ENCODE assay signal across 16 mouse cellular contexts in genomic region chr4:103953652-103954220, GRCm38 (mm10).
DNase-seq lines count a peak whose midpoint lies in the region; ATAC-seq lines count a peak whose summit lies in the region.
"Had no signal": no experiment of that assay in that cellular context is flagged by ENCODE, and none has a peak within 500 bp of the region (broad histone marks: within the 10 kb centered on the region; RNA-seq: fewer than 3 reads in every experiment).

No protein-coding gene starts in this region.

- 20% methylated on average over 9 of the region's 9 CpGs for WGBS in forebrain, embryonic 10.5 days
- WGBS in hindbrain, embryonic 14.5 days = 18% methylated on average over 9 of the region's 9 CpGs

- DNase-seq in right cerebral cortex, postnatal 4 days = peak; percentile 32
- DNase-seq in right cerebral cortex, adult 18-20 months = no peak
- peak; percentile 24 for DNase-seq in forebrain, embryonic 10.5 days (ENCODE audit: extremely low spot score, low spot score)
- DNase-seq in hindbrain, embryonic 14.5 days (ENCODE audit: low spot score) = peak; percentile 59
- no peak for DNase-seq in left cerebral cortex, postnatal 25 days (ENCODE audit: low spot score in 2 of 2)
- DNase-seq in testis, postnatal 10 days (ENCODE audit: low spot score) = no peak
- no peak for DNase-seq in ovary, postnatal 10 days (ENCODE audit: low spot score)
- DNase-seq: cerebellum, adult 9-10 months; gastrocnemius, postnatal 25 days; liver, embryonic 13.5 days; lung, postnatal 14 days; thymus, adult 2 months had no signal

- peak overlapping the region; percentile 66 for H3K27ac ChIP-seq in forebrain, embryonic 10.5 days
- no peak overlapping the region for H3K27ac ChIP-seq in hindbrain, embryonic 14.5 days
- H3K27ac ChIP-seq: embryonic facial prominence, embryonic 15.5 days; layer of hippocampus, adult 2 months; liver, embryonic 13.5 days; neural tube, embryonic 13.5 days had no signal

- peaks cover 16% of the 10 kb centered on the region for H3K4me1 ChIP-seq in forebrain, embryonic 10.5 days
- no peaks in the 10 kb centered on the region for H3K4me1 ChIP-seq in hindbrain, embryonic 14.5 days (replicated peaks; ENCODE audit: control insufficient read depth, insufficient read depth, low read length)
- H3K4me1 ChIP-seq: embryonic facial prominence, embryonic 15.5 days; liver, embryonic 13.5 days had no signal

- no peaks in the 10 kb centered on the region for H3K27me3 ChIP-seq in forebrain, embryonic 10.5 days (ENCODE audit: poor library complexity, severe bottlenecking)
- H3K27me3 ChIP-seq in hindbrain, embryonic 14.5 days (ENCODE audit: control insufficient read depth, insufficient read depth, low read length) = no peaks in the 10 kb centered on the region
- H3K27me3 ChIP-seq: embryonic facial prominence, embryonic 15.5 days; liver, embryonic 13.5 days; neural tube, embryonic 13.5 days had no signal

- 0 out of 2 replicates have a peak overlapping the region, but pooled peaks have one; percentile 5 for H3K9ac ChIP-seq in hindbrain, embryonic 14.5 days
- H3K9ac ChIP-seq: embryonic facial prominence, embryonic 15.5 days; liver, embryonic 13.5 days; neural tube, embryonic 13.5 days had no signal

- no peaks in the 10 kb centered on the region for H3K9me3 ChIP-seq in forebrain, embryonic 10.5 days
- H3K9me3 ChIP-seq in hindbrain, embryonic 14.5 days (ENCODE audit: control insufficient read depth, low read length) = no peaks in the 10 kb centered on the region
- H3K9me3 ChIP-seq: embryonic facial prominence, embryonic 15.5 days; liver, embryonic 13.5 days; neural tube, embryonic 13.5 days had no signal

- ATAC-seq in hindbrain, embryonic 14.5 days (ENCODE audit: low FRiP score) = no peak
- ATAC-seq: CD4-positive, CD25-positive, alpha-beta regulatory T cell, adult 4 months had no signal

- H3K36me3 ChIP-seq in forebrain, embryonic 10.5 days (replicated peaks) = no peaks in the 10 kb centered on the region
- H3K36me3 ChIP-seq in hindbrain, embryonic 14.5 days (replicated peaks; ENCODE audit: control insufficient read depth, insufficient read depth) = no peaks in the 10 kb centered on the region
- H3K36me3 ChIP-seq: embryonic facial prominence, embryonic 15.5 days; liver, embryonic 13.5 days; neural tube, embryonic 13.5 days had no signal

- intact Hi-C loops in left cerebral cortex, postnatal 25 days (cut with DNase I) = no loop called here

- 0 out of 2 replicates have a peak overlapping the region, but pooled peaks have one; percentile 16 for H3K4me3 ChIP-seq in forebrain, embryonic 10.5 days
- H3K4me3 ChIP-seq in hindbrain, embryonic 14.5 days (replicated peaks; ENCODE audit: low read length) = no peak overlapping the region
- H3K4me3 ChIP-seq: embryonic facial prominence, embryonic 15.5 days; layer of hippocampus, adult 2 months; liver, embryonic 13.5 days; neural tube, embryonic 13.5 days had no signal

- H3K4me2 ChIP-seq in hindbrain, embryonic 14.5 days (replicated peaks) = no peak overlapping the region
- H3K4me2 ChIP-seq: embryonic facial prominence, embryonic 15.5 days; liver, embryonic 13.5 days; neural tube, embryonic 13.5 days had no signal

Comparison
In these comparisons a context has a peak if more than half of its experiments do, and no peak if none do; other contexts are left out.
1. DNase-seq: peak in right cerebral cortex, postnatal 4 days (single experiment), forebrain, embryonic 10.5 days (single experiment) and hindbrain, embryonic 14.5 days (single experiment); none in right cerebral cortex, adult 18-20 months (single experiment), left cerebral cortex, postnatal 25 days (0 of 2), testis, postnatal 10 days (single experiment) and ovary, postnatal 10 days (single experiment).